Mouse (Mus musculus) cerebellum, postnatal 14 days (tissue): Measurements from ENCODE around the gene Unc13d.
"Not testable (repeated sequence)": the region's sequence is repeated elsewhere in the genome, so short reads cannot be mapped to it uniquely, and the experiment has no call there.

ENCODE experiments used
- DNase-seq, 2 experiments: peaks; one replicate each; pipeline ENCODE4 v3.0.0; 2021; ENCODE audit warnings: mixed read lengths in 2 of 2

Gene Unc13d

GRCm38 (mm10) chr11:116099462-116099861 lies 21.7 kb upstream of the Unc13d start:
- no peak for DNase-seq

GRCm38 (mm10) chr11:116098711-116099460 lies 21.1 kb upstream of the Unc13d start:
- DNase-seq: no peak

- DNase-seq: peak in 1 of 2 experiments; percentile 62
These were observed 18.7 kb upstream of the Unc13d start for GRCm38 (mm10) chr11:116096213-116097108.

GRCm38 (mm10) chr11:116095573-116095972 lies 17.8 kb upstream of the Unc13d start:
- no peak for DNase-seq

GRCm38 (mm10) chr11:116093771-116094565 lies 16.2 kb upstream of the Unc13d start:
- DNase-seq: no peak

- DNase-seq: not testable (repeated sequence)
These were observed 15.2 kb upstream of the Unc13d start for GRCm38 (mm10) chr11:116092959-116093358.

GRCm38 (mm10) chr11:116091591-116091990 lies 13.8 kb upstream of the Unc13d start:
- DNase-seq: no peak

- no peak for DNase-seq
These were observed 11.8 kb upstream of the Unc13d start for GRCm38 (mm10) chr11:116089545-116089944.

- no peak for DNase-seq
These were observed 11.1 kb upstream of the Unc13d start for GRCm38 (mm10) chr11:116088741-116089394.

GRCm38 (mm10) chr11:116088188-116088587 lies 10.4 kb upstream of the Unc13d start:
- no peak for DNase-seq

- DNase-seq: peak; percentile 95 to 96
These were observed 9.7 kb upstream of the Unc13d start for GRCm38 (mm10) chr11:116087194-116088130.

GRCm38 (mm10) chr11:116086258-116087193 lies 8.8 kb upstream of the Unc13d start, which contains the start of gene Wbp2:
Gene Wbp2, minus strand, starts transcription at chr11:116086995.
- peak; percentile 97 to 98 for DNase-seq

GRCm38 (mm10) chr11:116084166-116084565 lies 6.4 kb upstream of the Unc13d start:
- no peak for DNase-seq

- peak in 1 of 2 experiments; percentile 44 for DNase-seq
These were observed 5.4 kb upstream of the Unc13d start for GRCm38 (mm10) chr11:116083096-116083672.

GRCm38 (mm10) chr11:116081081-116081480 lies 3.3 kb upstream of the Unc13d start:
- peak; percentile 65 to 79 for DNase-seq

- no peak for DNase-seq
These were observed 1.8 kb upstream of the Unc13d start for GRCm38 (mm10) chr11:116079511-116079910.

- DNase-seq: no peak
These were observed 1.0 kb upstream of the Unc13d start for GRCm38 (mm10) chr11:116078676-116079320.

- peak; percentile 70 to 75 for DNase-seq
These were observed 460 bp upstream of the Unc13d start for GRCm38 (mm10) chr11:116078221-116078620.

GRCm38 (mm10) chr11:116076836-116077235 lies 925 bp downstream of the Unc13d start:
- DNase-seq: no peak
